Mouse (Mus musculus): Measurements from ENCODE around the gene Sost. TPM values are rescaled to one million over a fixed set of nuclear protein-coding genes. Genes with fewer than 3 reads are reported as not detected.
A peak's percentile ranks its signal among the peaks of the same experiment; 100 is the strongest.

Sost gene
- total RNA-seq, 4 experiments from 2014 or later = 0.65 to 1.9 (median 1.2) TPM

DNA sequence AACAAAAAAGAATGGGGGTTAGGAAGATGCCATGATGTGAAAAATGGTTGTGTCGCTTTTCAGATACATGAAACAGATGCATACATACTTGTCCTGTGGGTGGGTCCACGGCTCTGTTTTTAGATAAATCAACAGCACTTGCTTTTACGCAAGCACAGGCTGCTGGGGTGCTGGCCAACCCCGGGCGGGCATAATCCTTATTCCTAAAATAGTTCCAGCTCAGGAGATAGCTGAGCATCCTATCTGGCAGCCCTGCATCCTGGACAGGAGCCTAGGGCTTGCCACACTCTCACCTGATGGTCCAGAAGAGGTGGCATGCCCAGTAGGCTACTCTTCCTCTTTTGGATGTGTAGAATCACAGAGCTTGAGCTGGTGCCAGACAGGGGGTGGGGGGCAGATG lies 16.8 kb downstream of the Sost start:
- no peak for DNase-seq (ENCODE audit: low spot score)

DNA sequence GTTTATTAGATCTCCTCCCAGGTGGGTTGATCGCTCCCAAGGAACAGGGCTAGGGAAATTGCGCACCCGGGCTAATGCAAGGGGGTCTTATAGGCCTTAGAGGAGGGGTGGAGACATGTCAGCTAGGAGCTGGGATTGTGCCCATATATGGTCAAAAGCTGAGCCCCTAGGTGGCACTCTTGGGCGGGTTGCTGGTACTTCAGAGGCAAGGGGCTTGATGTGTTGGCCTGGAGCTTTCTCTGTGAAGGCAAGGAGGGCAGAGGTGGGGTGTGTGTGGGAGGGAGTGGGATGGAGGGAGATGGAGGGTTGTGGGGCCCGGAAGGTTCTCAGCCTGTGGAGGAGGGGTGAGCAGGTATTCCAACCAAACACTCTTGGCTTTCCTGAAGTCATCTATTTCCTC lies 20.3 kb downstream of the Sost start:
- DNase-seq (ENCODE audit: low spot score) = no peak

DNA sequence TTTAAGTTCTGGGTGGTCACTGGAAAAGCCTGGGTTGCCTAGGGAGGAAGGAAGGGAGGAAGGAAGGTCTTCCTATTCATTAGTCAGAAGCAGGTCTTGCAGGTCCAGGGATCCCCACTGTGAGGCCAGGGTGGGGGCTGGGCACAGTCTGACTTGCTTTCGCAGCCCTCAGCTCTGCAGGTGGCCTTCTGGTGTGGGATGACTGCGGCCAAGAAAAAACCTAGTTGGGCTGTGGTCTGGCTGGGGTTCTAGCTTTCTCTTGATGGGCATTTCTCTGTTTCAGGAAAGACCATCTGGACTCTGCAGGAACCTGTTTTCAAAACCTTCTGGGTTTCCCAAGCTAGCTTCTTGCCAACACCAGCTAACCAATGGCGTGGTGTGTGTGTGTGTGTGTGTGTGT lies 23.8 kb downstream of the Sost start:
- DNase-seq (ENCODE audit: low spot score) = no peak

DNA sequence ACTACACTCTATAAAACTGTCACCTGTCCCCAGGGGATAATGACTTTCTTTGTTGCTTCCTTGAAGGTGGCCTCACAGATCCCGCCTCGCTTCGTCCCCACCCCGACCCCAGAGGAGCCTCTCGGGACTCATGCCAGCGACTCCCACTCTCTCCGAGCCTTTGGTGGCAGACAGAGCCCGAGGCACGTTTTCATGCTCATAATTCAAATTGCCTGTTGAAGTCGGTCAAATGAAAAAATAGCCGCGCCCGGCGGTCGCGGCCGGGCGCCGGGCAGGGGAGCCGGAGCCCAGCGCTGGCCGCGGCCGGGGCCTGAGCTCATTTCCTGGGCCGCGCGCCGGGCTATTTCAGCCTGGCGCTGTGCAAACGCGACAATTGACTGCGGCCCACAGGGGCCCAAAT lies 29.7 kb downstream of the Sost start:
- DNase-seq (ENCODE audit: low spot score) = no peak

DNA sequence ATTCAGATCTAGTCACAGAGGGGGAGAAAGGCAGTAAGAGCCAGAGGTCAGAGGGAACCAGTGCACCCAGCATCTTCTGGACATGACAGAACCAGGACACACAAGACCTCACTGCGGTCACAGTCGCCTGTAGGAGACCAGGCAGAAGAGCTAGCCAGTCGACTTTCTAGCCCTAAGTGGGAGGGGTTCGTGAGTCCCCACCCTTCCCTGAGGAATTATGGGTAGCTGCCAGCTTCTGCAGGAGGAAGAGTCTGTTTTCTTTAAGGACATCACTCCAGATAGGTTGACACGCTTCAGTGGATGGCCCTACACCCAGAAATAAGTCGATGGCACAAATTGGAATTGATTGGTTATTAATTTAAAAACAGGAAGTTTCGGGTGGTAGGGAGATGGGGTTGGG lies 30.4 kb downstream of the Sost start:
- no peak for DNase-seq (ENCODE audit: low spot score)

DNA sequence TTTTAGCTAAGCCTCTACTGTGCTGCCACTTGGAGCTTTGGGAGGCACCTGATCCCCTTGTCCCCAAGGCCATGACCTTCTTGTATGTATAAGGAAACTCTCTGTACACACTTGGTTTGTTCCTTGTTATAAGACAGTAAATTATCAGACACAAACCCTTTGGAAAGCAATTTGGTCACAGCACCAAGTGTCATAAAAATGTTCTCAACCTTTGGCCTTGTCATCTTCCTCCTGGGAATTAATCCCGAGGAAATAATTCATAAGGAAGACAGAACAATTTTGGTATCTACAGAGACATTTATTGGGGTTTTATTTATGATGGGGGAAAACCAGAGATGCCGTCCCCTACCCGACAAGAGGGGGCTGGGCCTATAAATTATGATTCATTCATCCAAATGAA lies 31.1 kb downstream of the Sost start:
- no peak for DNase-seq (ENCODE audit: low spot score)

DNA sequence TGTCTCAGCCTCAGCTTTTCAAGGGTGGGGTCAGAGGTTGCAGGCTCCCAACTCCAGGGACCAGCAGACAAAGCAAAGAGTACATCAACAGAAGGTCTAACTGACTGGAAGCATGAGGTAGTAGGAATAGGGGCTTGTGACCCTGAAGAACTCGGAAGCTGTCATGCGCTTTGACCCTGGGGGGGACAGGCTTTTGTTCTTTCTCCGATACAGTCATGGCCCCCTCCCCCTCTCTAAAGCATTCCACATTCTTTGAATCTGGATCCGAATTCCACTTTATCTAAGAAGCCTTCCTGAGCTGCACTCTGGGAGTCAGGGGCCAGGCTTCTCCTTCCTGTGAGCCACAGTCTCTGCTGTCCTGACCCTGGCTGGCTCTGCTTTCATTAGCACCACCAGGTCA lies 34.8 kb downstream of the Sost start:
- DNase-seq (ENCODE audit: low spot score) = no peak

DNA sequence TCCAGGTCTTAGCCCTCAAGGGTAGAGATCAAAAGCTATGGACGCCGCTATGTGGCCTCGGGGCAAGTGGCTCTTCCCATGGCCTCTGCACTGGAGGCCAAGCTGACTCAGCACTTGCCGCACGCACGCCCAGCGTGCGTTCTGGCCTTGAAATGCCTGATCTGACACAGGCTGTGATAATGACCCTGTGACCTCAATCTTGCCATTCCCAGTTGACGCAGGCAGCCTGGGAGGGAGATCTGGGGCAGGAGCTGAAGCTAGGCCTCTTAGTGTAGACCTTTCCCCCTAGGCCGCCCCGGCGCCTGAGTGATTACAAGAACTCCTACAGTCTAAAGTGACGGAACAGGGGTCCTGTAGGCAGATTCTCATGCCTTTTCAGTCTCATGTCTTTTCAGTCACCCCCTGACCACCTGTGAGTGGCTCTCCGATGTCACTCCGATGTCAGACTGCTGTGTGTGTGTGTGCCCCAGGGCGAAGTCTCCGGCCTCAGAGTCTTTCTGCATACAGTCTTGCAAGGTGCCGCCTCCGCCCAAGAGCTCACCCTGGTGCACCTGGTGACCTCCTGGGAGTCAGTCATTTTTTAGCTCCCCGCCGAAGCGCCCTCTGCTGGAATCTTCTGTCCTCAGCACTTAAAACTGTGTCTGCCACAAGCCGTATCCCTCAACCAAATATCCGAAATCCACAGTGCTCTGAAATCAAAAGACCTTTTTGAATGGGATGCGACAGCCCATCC lies 38.6 kb downstream of the Sost start:
- DNase-seq (ENCODE audit: low spot score) = no peak

DNA sequence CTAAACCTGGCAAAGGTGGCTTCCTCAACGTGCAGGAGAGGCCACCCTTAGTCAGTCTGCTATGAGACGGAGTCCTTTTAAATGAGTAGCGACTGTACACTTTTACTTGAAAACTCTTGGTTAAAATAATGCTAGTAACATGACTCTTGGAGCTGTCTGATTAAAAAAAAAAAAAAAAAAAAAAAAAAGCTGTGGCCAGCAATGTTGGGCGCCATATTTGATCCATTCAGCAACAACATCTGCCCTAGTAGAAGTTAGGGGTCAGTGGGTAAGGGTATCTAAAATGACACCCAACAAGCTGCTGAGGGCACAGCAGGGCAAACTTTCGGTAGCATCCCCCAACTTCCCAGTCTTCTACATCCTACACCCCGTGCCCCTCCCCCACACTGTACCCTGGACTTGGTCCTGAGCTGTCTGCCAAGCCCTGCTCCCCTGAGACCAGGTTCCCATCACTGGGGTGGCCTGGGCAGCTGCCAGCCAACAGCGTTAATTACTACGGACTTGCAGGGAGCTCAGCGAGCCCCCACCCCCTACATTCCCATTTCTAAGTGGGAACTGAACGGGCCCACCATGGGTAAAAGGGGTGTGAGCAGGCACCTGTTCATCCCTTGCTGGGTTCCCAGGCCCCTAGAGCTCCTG lies 39.7 kb downstream of the Sost start:
- DNase-seq (ENCODE audit: low spot score) = no peak

DNA sequence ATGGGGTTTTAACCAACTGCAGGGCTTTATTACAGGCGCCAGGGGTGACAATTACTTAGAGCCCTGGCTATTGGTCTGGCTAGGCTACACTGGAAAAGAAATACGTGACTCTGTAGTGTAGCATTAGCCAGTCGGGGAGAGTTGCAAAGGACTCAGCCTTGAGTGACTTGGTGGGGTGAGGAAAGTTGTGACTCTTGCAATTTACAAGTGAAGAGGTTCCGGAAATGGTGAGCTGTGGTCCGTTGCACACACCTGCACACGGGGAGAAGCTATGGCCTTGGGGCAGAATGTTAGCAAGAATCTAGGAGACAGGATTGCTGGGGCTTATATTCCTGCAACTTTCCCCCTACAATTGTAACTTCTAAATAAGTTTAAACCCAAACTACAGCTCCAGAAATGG lies 41.2 kb downstream of the Sost start:
- DNase-seq (ENCODE audit: low spot score) = no peak

DNA sequence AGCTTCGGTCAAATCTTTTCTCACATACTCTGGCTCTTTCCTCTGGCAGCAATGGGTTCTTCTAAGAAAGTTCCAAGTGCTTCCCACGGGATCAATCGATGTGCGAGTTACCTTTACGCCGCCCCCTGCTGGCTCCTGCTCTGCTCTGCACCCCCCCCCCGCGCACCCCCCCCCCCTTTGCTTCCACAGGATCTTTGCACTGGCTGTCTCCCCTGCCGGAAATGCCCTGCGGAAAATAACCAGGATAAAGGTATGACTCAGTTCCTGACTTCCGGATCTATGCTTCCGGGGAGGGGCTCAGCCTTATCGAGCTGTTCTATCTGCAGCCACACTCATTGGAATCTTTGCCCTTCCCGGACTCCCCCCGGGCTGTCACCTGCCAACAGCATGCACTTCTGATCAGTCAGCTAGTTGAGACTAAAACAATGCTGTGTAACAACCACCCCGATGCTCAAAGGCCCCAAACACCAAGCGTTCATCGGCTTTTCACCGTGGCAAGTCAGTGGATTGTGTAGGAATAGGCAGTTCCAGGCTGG lies 42.3 kb downstream of the Sost start:
- DNase-seq (ENCODE audit: low spot score) = no peak

DNA sequence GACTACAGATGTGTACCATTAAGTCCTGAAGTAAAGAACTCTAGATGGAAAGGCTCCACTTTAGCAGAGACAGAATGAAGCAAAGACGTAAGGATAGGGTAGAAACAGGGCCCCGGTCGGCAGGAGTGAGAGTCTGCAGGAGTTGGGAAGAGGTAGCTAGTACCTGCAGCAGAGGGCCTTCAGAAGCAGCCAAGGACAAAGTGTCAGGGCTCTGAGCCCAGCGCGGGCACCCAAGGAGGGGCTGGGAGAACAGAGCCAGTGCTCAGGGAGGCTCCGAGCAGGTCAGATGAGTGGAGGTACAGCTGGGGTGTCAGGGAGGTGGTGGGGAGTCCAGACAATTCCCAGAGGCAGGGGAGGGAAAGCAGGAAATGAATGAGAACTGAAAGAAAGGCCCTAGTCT lies 42.8 kb downstream of the Sost start:
- DNase-seq (ENCODE audit: low spot score) = no peak

DNA sequence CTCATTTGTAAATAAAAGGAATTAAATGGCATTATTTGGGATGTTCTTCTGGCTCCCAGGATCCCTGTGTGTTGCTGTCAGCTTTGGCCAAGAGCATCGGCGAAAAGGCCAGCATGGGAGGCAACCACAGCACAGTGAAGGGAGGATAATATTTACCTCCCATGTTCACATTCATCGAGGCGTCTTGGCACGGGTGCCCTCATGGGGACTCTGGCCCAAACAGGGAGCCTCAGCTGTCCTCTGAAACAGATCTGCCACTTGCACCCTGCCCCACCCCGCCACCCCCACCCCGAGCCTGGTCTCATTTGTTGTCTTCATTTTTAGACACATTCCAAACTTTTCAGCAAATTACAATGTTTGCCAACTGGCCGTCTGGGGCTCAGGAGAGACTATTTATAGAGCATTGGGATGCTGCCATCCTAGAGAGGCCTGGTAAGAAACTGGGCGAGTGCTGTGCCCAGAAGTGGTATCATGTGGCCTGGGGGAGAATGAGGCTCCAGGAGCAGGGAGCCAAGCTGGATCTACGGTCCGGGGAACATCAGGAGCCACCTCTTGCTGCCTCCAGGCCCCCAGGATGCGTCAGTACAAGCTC lies 45.4 kb downstream of the Sost start:
- DNase-seq (ENCODE audit: low spot score) = peak; percentile 46

DNA sequence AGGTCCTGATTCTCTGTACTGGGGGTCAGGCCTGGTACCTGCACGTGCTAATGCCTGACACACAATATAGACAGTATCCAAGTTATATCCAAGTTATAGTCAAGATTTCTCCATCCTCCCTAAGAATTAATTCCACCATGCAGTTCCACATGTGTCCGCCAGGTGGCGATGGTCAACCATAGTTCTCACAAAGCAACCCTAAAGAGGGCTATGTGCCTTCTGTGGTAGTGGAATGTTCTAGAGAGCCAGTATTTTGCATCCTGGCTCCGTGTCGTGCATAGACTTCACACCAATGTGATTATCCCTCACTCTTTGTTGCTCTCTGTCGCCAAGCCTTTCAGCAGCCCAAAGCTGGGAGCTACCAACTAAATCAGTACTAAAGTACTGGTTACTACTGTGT lies 47.2 kb downstream of the Sost start:
- DNase-seq (ENCODE audit: low spot score) = peak; percentile 88

DNA sequence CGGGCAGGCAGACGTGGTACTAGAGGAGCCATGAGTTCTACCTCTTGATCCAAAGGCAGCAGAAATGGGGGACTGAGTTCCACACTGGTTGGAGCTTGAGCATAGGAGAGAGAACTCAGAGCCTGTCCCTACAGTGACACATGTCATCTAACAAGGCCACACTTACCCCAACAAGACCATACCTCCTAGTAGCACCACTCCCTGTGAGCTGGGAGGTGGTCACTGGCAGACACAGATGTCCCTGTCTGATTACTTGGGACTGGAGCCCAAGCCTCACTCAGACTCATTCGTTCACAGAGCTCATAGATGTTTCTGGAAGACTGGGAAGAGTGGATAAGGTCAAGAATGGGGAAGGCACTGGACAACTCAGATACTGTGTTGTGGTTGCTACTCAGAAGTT lies 48.2 kb downstream of the Sost start:
- no peak for DNase-seq (ENCODE audit: low spot score)

DNA sequence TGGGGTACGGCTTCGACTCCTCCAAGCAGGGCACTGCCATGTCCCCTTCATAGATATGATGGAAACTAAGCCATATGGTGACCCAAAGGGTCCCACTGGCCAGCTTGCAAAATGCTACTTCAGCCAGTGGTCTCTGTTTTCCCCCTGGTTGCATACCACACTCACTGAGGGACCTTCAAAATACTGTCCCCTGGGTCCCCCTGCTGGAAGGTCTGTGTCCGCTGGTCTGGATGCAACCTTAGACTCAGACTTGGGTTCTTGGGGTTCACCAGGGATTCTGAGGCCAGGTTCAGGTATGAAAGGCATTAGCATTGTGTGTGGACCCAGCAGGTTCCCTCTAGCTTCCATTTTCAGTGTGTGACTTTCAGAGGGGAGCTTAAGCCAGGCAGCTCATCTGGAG lies 50.0 kb downstream of the Sost start:
- DNase-seq (ENCODE audit: low spot score) = no peak

DNA sequence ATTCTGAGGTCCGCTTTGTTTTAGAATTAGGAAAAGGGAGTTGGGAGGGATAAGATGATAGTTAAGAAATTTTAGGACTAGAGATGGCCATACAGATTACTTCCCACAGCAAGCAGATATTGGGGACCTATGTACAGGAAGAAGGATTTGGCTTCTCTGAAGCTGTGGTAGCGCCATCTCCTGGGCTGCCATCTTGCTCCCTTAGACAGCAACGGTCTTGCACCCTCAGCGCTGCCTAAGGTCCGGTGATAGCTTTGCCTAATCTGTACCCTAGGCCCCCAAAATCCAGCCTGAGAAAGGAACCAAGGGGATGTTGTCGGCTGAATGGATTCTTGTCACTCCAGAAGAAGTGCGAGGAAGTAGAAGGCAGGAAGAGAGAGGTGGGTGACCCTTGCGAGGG lies 53.2 kb downstream of the Sost start:
- DNase-seq (ENCODE audit: low spot score) = no peak

Other genes with a start within 250 kb of the Sost start
- gene Dhx8, start 234.1 kb downstream of the Sost start, total RNA-seq (2022) = 10 to 100 TPM; 13.6 to 15.8 (median 14.6) TPM
- under 1 TPM in 2 of 4 experiments, not detected in 2; 0.68 to 0.86 TPM for gene Etv4, start 181.6 kb downstream of the Sost start, total RNA-seq (2022)
- gene Meox1, start 72.6 kb downstream of the Sost start, total RNA-seq (2022) = 1 to 10 TPM; 3.7 to 6.6 (median 6.3) TPM
- gene Cfap97d1, start 17.3 kb upstream of the Sost start, total RNA-seq (2022) = not detected
- 100 to 1,000 TPM; 107 to 186 (median 147) TPM for gene Dusp3, start 20.0 kb upstream of the Sost start, total RNA-seq (2022)
- 1 to 10 TPM in 3 of 4 experiments, under 1 TPM in 1; 0.92 to 2.6 (median 1.5) TPM for gene Mpp3, start 61.4 kb upstream of the Sost start, total RNA-seq (2022)
- 10 to 100 TPM; 56.7 to 79.2 (median 64.0) TPM for gene Cd300lg, start 74.5 kb upstream of the Sost start, total RNA-seq (2022)
- gene Mpp2, start 121.5 kb upstream of the Sost start, total RNA-seq (2022) = 1 to 10 TPM; 2.6 to 4.7 (median 4.3) TPM
- not detected for gene Ppy, start 134.3 kb upstream of the Sost start, total RNA-seq (2022)
- gene Pyy, start 140.8 kb upstream of the Sost start, total RNA-seq (2022) = not detected
- gene Nags, start 178.5 kb upstream of the Sost start, total RNA-seq (2022) = under 1 TPM; 0.14 to 0.30 (median 0.22) TPM
- 10 to 100 TPM; 12.7 to 15.5 (median 14.9) TPM for gene Tmem101, start 189.4 kb upstream of the Sost start, total RNA-seq (2022)
- gene Lsm12, start 218.3 kb upstream of the Sost start, total RNA-seq (2022) = 10 to 100 TPM; 45.4 to 51.9 (median 48.8) TPM
- gene G6pc3, start 222.6 kb upstream of the Sost start, total RNA-seq (2022) = 10 to 100 TPM; 52.2 to 60.3 (median 58.6) TPM